Comparison of ENCODE assay signal across 8 mouse cellular contexts in the genomic region with DNA sequence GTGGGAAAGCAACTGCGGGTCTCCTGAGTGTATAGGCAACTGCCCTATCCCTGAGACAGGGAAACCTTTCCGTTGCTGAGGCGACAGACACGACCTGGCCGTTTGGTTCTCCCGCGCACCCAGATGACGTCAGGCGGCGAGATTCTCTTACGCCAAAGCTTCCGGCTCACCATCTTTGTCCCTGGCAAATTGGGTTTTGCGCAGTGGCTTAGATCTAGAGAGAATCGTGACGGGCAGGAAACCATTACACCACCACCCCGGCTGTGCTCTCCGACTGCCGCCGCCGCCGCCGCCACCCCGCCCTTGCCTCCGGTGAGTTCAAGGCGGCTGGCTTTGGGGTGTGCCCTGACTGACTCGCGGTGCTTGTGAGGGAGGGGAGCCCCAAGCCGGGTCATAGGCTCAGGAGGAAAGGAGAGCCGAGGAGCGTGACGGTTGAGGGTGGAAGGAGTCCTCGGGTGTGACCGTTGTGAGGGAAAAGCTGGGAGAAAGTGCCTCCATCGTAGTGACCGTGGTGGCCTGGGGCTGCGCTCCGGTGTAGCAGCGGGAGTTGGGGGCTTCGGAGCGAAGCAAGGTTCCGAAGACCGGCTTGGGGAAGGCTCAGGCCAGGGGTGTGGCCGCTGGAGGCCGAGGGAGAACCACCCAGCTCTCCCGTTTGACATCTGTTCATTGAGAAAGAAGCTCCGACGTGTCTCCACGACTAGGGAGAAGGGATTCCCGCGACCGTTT. TPM values are rescaled to one million over a fixed set of nuclear protein-coding genes. Genes with fewer than 3 reads are reported as not detected.
DNase-seq lines count a peak whose midpoint lies in the region; ATAC-seq and TF ChIP-seq lines count a peak whose summit lies in the region.

A gene (minus strand): TSS at position 61 of the 726 bp plus-strand sequence.

- H3K4me2 ChIP-seq in heart, embryonic 12.5 days, result peak within 1 kb of the TSS; percentile 85
- H3K4me2 ChIP-seq in kidney, postnatal 0 days (ENCODE audit: low read length), result peak within 1 kb of the TSS; percentile 88
- H3K4me2 ChIP-seq in liver, embryonic 11.5 days, result peak within 1 kb of the TSS; percentile 87
- peak within 1 kb of the TSS; percentile 67 for H3K4me2 ChIP-seq in stomach, embryonic 14.5 days (replicated peaks; ENCODE audit: low read depth, low read length)

- H3K9me3 ChIP-seq in heart, embryonic 12.5 days (replicated peaks), result no peaks in the 10 kb centered on the region
- H3K9me3 ChIP-seq in kidney, postnatal 0 days (replicated peaks; ENCODE audit: low read length), result no peaks in the 10 kb centered on the region
- no peaks in the 10 kb centered on the region for H3K9me3 ChIP-seq in liver, embryonic 11.5 days (ENCODE audit: control insufficient read depth, low read length)
- no peaks in the 10 kb centered on the region for H3K9me3 ChIP-seq in stomach, embryonic 14.5 days (ENCODE audit: control insufficient read depth, low read depth, low read length)

- no peaks in the 10 kb centered on the region for H3K27me3 ChIP-seq in heart, embryonic 12.5 days (replicated peaks)
- no peaks in the 10 kb centered on the region for H3K27me3 ChIP-seq in kidney, postnatal 0 days (ENCODE audit: insufficient read depth, low read length)
- H3K27me3 ChIP-seq in liver, embryonic 11.5 days (replicated peaks; ENCODE audit: control insufficient read depth, insufficient read depth, low read length), result no peaks in the 10 kb centered on the region
- H3K27me3 ChIP-seq in stomach, embryonic 14.5 days (ENCODE audit: control insufficient read depth, insufficient read depth, low read length), result no peaks in the 10 kb centered on the region

- H3K4me3 ChIP-seq in heart, embryonic 12.5 days, result peak within 1 kb of the TSS; percentile 82
- H3K4me3 ChIP-seq in kidney, postnatal 0 days (replicated peaks; ENCODE audit: low read depth, low read length), result peak within 1 kb of the TSS; percentile 95
- H3K4me3 ChIP-seq in liver, embryonic 11.5 days (ENCODE audit: low read depth, low read length), result peak within 1 kb of the TSS; percentile 95
- peak within 1 kb of the TSS; percentile 97 for H3K4me3 ChIP-seq in stomach, embryonic 14.5 days (ENCODE audit: low read depth, low read length)

- peaks cover 22% of the 10 kb centered on the region for H3K4me1 ChIP-seq in heart, embryonic 12.5 days (replicated peaks)
- peaks cover 29% of the 10 kb centered on the region for H3K4me1 ChIP-seq in kidney, postnatal 0 days (replicated peaks; ENCODE audit: insufficient read depth, low read length)
- H3K4me1 ChIP-seq in liver, embryonic 11.5 days (replicated peaks; ENCODE audit: control insufficient read depth, insufficient read depth, low read length), result peaks cover 14% of the 10 kb centered on the region
- H3K4me1 ChIP-seq in stomach, embryonic 14.5 days (ENCODE audit: control insufficient read depth, insufficient read depth, low read length), result peaks cover 16% of the 10 kb centered on the region

- peak; percentile 79 for ATAC-seq in erythroid progenitor cell, adult 5-6 weeks (replicated peaks; ENCODE audit: low FRiP score, poor library complexity, severe bottlenecking)
- ATAC-seq in heart, embryonic 12.5 days (ENCODE audit: insufficient number of reproducible peaks, low FRiP score), result peak; percentile 78
- peak; percentile 75 for ATAC-seq in kidney, postnatal 0 days (replicated peaks; ENCODE audit: low FRiP score, low read depth)
- ATAC-seq in liver, embryonic 11.5 days (replicated peaks; ENCODE audit: low FRiP score), result peak; percentile 63
- peak; percentile 72 for ATAC-seq in stomach, embryonic 14.5 days (ENCODE audit: insufficient number of reproducible peaks, insufficient read depth, low FRiP score, low read depth)

- H3K27ac ChIP-seq in heart, embryonic 12.5 days (ENCODE audit: poor library complexity, severe bottlenecking), result peak within 1 kb of the TSS; percentile 94
- H3K27ac ChIP-seq in kidney, postnatal 0 days, result peak within 1 kb of the TSS; percentile 97
- peak within 1 kb of the TSS; percentile 95 for H3K27ac ChIP-seq in liver, embryonic 11.5 days (ENCODE audit: low read depth, low read length)
- peak within 1 kb of the TSS; percentile 96 for H3K27ac ChIP-seq in stomach, embryonic 14.5 days (ENCODE audit: low read length)

- TF ChIP-seq CTCF in kidney, postnatal 0 days (IDR thresholded peaks at IDR 0.05; ENCODE audit: low read depth), result no peak

- whole genome bisulfite sequencing in heart, embryonic 12.5 days, result under 1% methylated on average over 51 of the region's 51 CpGs
- under 1% methylated on average over 51 of the region's 51 CpGs for WGBS in kidney, postnatal 0 days
- WGBS in liver, embryonic 11.5 days, result under 1% methylated on average over 51 of the region's 51 CpGs
- under 1% methylated on average over 51 of the region's 51 CpGs for WGBS in stomach, embryonic 14.5 days

- peak within 1 kb of the TSS; percentile 88 for H3K9ac ChIP-seq in heart, embryonic 12.5 days
- H3K9ac ChIP-seq in kidney, postnatal 0 days (ENCODE audit: low read depth, low read length), result peak within 1 kb of the TSS; percentile 93
- peak within 1 kb of the TSS; percentile 96 for H3K9ac ChIP-seq in liver, embryonic 11.5 days (ENCODE audit: low read depth, low read length)
- peak within 1 kb of the TSS; percentile 90 for H3K9ac ChIP-seq in stomach, embryonic 14.5 days (replicated peaks; ENCODE audit: low read depth, low read length)

- no peaks in the 10 kb centered on the region for H3K36me3 ChIP-seq in heart, embryonic 12.5 days
- no peaks in the 10 kb centered on the region for H3K36me3 ChIP-seq in kidney, postnatal 0 days (ENCODE audit: insufficient read depth, low read length)
- no peaks in the 10 kb centered on the region for H3K36me3 ChIP-seq in liver, embryonic 11.5 days (ENCODE audit: control insufficient read depth, insufficient read depth, low read length)
- H3K36me3 ChIP-seq in stomach, embryonic 14.5 days (ENCODE audit: control insufficient read depth, insufficient read depth, low read length), result no peaks in the 10 kb centered on the region

- peak; percentile 98 for DNase-seq in CD4-positive helper T cell, adult 2 months (ENCODE audit: low read depth, low spot score)
- DNase-seq in brain, embryonic 18.5 days (ENCODE audit: low read depth, low spot score), result peak; percentile 92
- peak; percentile 97 for DNase-seq in kidney, postnatal 0 days (ENCODE audit: low spot score)
- peak; percentile 94 for DNase-seq in liver, embryonic 11.5 days (ENCODE audit: low spot score)
- peak; percentile 99 for DNase-seq in naive thymus-derived CD4-positive, alpha-beta T cell, adult 2 months (ENCODE audit: low read depth)

RNA-seq across cellular contexts. Expression of the gene that starts here (rescaled TPM):
- 1.1 and 2.5 TPM in 2 replicates for total RNA-seq in erythroid progenitor cell, adult 5-6 weeks (2015; ENCODE audit: low replicate concordance)
- 2.2 TPM in 1 of 2 replicates, not detected in the other for total RNA-seq in erythroid progenitor cell, adult 5-6 weeks (2017; ENCODE audit: low replicate concordance)
- 9.9 and 10.2 TPM in 2 replicates for polyA plus RNA-seq in heart, embryonic 12.5 days (2016; fragmentation: Nextera tagmentation; extraction: Ambion mirVana)
- polyA plus RNA-seq in kidney, postnatal 0 days (2015; fragmentation: Nextera tagmentation; extraction: Ambion mirVana), result 12.2 and 12.7 TPM in 2 replicates
- polyA plus RNA-seq in liver, embryonic 11.5 days (2014; fragmentation: Nextera tagmentation; extraction: Ambion mirVana), result 12.4 and 13.7 TPM in 2 replicates
- polyA plus RNA-seq in stomach, embryonic 14.5 days (2014; fragmentation: Nextera tagmentation; extraction: Ambion mirVana), result 15.9 and 16.7 TPM in 2 replicates

Comparison
In these comparisons a context has a peak if more than half of its experiments do, and no peak if none do; other contexts are left out.
1. Peak in every context shown above with its lines: DNase-seq, ATAC-seq, H3K4me3 ChIP-seq and H3K27ac ChIP-seq.